Mouse (Mus musculus): ENCODE measurements around the gene Plekhh2. TPM values are rescaled to one million over a fixed set of nuclear protein-coding genes. Genes with fewer than 3 reads are reported as not detected.

Gene Plekhh2
- total and polyA plus RNA-seq, 3 experiments: 0.04 TPM; not detected in 2

DNA sequence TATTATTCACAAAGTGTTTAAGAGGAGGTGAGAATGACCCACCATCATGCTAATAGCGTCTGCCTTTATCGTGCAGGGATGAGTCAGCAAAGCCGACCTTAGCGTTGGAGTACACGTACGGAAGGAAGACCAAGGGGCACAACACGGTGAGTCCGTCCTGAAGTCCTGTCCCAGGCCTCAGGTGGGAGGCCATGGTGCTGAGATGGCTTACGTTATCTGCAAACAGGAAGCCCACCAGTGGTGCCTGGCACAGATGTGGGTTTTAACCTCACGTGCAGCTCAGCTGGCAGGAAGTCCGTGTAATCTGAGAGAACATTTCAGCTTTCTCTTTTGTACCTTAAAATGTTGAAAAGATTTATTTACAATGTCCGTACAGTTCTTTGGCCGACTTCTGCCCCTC, 121.7 kb downstream of the Plekhh2 start:
- Histone ChIP-seq H3K4me3 (ENCODE audit: control insufficient read depth in 1 of 2, insufficient read depth in 1 of 2, low read depth in 2 of 2, low read length in 2 of 2) (no peak overlapping the region), H3K79me2 (ENCODE audit: control insufficient read depth, insufficient read depth, low read length, poor library complexity) (no peaks in the 10 kb centered on the region), H3K9ac (ENCODE audit: control insufficient read depth, low read depth, low read length, poor library complexity, severe bottlenecking) (no peak overlapping the region), H3K9me3 (replicated peaks; ENCODE audit: insufficient read depth, low read length) (no peaks in the 10 kb centered on the region), H3K36me3 (ENCODE audit: control insufficient read depth in 1 of 2, insufficient read depth in 2 of 2, low read length in 2 of 2) (no peaks in the 10 kb centered on the region), H3K27ac (ENCODE audit: control insufficient read depth, low read depth, low read length) (no peak overlapping the region), H3K4me1 (ENCODE audit: control insufficient read depth in 1 of 2, insufficient read depth in 2 of 2, low read length in 2 of 2) (no peaks in the 10 kb centered on the region), H3K27me3 (ENCODE audit: control insufficient read depth in 1 of 2, insufficient read depth in 2 of 2, low read length in 2 of 2) (peaks cover 2 to 4% of the 10 kb centered on the region in 2 experiments; a peak in 3 of 4 replicates)
- DNase-seq (ENCODE audit: low read depth, low spot score): peak; percentile 9
- no peak for TF ChIP-seq E2F4 (IDR thresholded peaks at IDR 0.05; ENCODE audit: borderline replicate concordance, low read depth, low read length)
- no peak for TF ChIP-seq SIN3A (IDR thresholded peaks at IDR 0.05; ENCODE audit: low read length)
- TF ChIP-seq NELFE (IDR thresholded peaks at IDR 0.05; ENCODE audit: low read depth, low read length): no peak
- peak; percentile 65; the same call in 1 of the 2 replicates for TF ChIP-seq BHLHE40 (IDR thresholded peaks at IDR 0.05; ENCODE audit: borderline replicate concordance, low read depth, low read length)

DNA sequence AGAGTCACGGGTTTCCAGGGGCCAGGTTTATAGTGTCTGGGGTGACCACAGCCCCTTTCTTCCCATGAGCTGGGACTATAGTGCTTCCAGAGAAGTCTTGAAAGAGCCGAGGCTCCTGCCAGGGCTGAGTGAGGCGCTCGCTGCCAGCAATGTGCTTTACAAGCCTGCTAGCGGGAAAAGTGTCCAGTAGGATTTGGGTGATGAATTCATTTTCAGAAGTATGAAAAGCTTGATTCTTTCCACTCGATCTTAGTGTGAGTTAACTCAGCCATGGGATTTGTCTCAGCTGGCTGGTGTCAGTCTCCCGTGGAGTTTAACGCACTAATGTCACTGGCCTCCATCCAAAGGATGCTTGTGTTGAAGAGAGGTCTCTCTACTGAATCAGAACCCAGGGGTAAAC, 124.6 kb downstream of the Plekhh2 start:
- H3K9me3 ChIP-seq (replicated peaks; ENCODE audit: insufficient read depth, low read length): no peaks in the 10 kb centered on the region
- H3K27ac ChIP-seq (ENCODE audit: control insufficient read depth, low read depth, low read length): no peak overlapping the region
- no peaks in the 10 kb centered on the region for H3K79me2 ChIP-seq (ENCODE audit: control insufficient read depth, insufficient read depth, low read length, poor library complexity)
- no peaks in the 10 kb centered on the region for H3K36me3 ChIP-seq (ENCODE audit: control insufficient read depth in 1 of 2, insufficient read depth in 2 of 2, low read length in 2 of 2)
- no peak overlapping the region for H3K4me3 ChIP-seq (ENCODE audit: control insufficient read depth in 1 of 2, insufficient read depth in 1 of 2, low read depth in 2 of 2, low read length in 2 of 2)
- H3K4me1 ChIP-seq (ENCODE audit: control insufficient read depth in 1 of 2, insufficient read depth in 2 of 2, low read length in 2 of 2): no peaks in the 10 kb centered on the region
- no peak for TF ChIP-seq TCF12 (IDR thresholded peaks at IDR 0.05; ENCODE audit: low read depth, low read length)
- TF ChIP-seq GATA1 (IDR thresholded peaks at IDR 0.05; ENCODE audit: low read depth, low read length): no peak
- TF ChIP-seq GABPA (IDR thresholded peaks at IDR 0.05; ENCODE audit: low read depth, low read length): no peak
- TF ChIP-seq SIN3A (IDR thresholded peaks at IDR 0.05; ENCODE audit: low read length): no peak
- TF ChIP-seq MEF2A (IDR thresholded peaks at IDR 0.05; ENCODE audit: extremely low read depth, insufficient replicate concordance, low read depth, low read length, poor library complexity, severe bottlenecking): no peak
- no peak for TF ChIP-seq USF1 (IDR thresholded peaks at IDR 0.05; ENCODE audit: low read depth, low read length)
- no peak for TF ChIP-seq NRF1 (IDR thresholded peaks at IDR 0.05; ENCODE audit: insufficient read depth, low read depth, low read length, poor library complexity, severe bottlenecking)
- no peak for TF ChIP-seq MYC (IDR thresholded peaks at IDR 0.05; ENCODE audit: low read depth, low read length)
- TF ChIP-seq USF2 (IDR thresholded peaks at IDR 0.05; ENCODE audit: borderline replicate concordance in 1 of 2, insufficient read depth in 1 of 2, low read depth in 1 of 2, low read length in 2 of 2): no peak
- no peak for TF ChIP-seq ZNF384 (IDR thresholded peaks at IDR 0.05; ENCODE audit: low read depth, low read length)
- no peak for TF ChIP-seq E2F4 (IDR thresholded peaks at IDR 0.05; ENCODE audit: borderline replicate concordance, low read depth, low read length)
- TF ChIP-seq JUND (IDR thresholded peaks at IDR 0.05; ENCODE audit: low read depth, low read length): no peak
- TF ChIP-seq KAT2A (conservative IDR thresholded peaks at IDR 0.05; ENCODE audit: low read depth, low read length): no peak
- TF ChIP-seq ETS1 (IDR thresholded peaks at IDR 0.05; ENCODE audit: low read depth, low read length): no peak
- TF ChIP-seq RCOR1 (IDR thresholded peaks at IDR 0.05; ENCODE audit: low read depth, low read length): no peak
- no peak for TF ChIP-seq ZC3H11A (IDR thresholded peaks at IDR 0.05; ENCODE audit: low read depth, low read length)
- TF ChIP-seq MXI1 (IDR thresholded peaks at IDR 0.05; ENCODE audit: low read depth, low read length): no peak
- no peak for TF ChIP-seq CTCF (IDR thresholded peaks at IDR 0.05 in 2 of 3, conservative IDR thresholded peaks at IDR 0.05 in 1 of 3; ENCODE audit: control insufficient read depth in 1 of 3, insufficient read depth in 1 of 3, low read depth in 2 of 3, low read length in 3 of 3, poor library complexity in 1 of 3, severe bottlenecking in 1 of 3)
- TF ChIP-seq ZMIZ1 (IDR thresholded peaks at IDR 0.05; ENCODE audit: low read depth, low read length): no peak
- H3K27me3 ChIP-seq (ENCODE audit: control insufficient read depth in 1 of 2, insufficient read depth in 2 of 2, low read length in 2 of 2): peaks cover 2 to 4% of the 10 kb centered on the region in 2 experiments; a peak in 3 of 4 replicates
- no peak overlapping the region for H3K9ac ChIP-seq (ENCODE audit: control insufficient read depth, low read depth, low read length, poor library complexity, severe bottlenecking)
- DNase-seq (ENCODE audit: low read depth, low spot score): no peak

All from MEL (cell line).